Mouse (Mus musculus) forebrain, embryonic 16.5 days (tissue): ENCODE results near the gene 4930535I16Rik. TPM values are rescaled to one million over a fixed set of nuclear protein-coding genes. Genes with fewer than 3 reads are reported as not detected.
"Not testable (repeated sequence)": the region's sequence is repeated elsewhere in the genome, so short reads cannot be mapped to it uniquely, and the experiment has no call there.

Experiments
- ATAC-seq: fragments of 200-750 bp; cut with Nextera tagmentation; 2 replicates; pipeline ENCODE4 v1.8.0; 2017; ENCODE audit warnings: mild to moderate bottlenecking, moderate library complexity
- H3K27ac ChIP-seq: fragments of 300-500 bp; sonication (generic); 2 replicates; pipeline ENCODE4 v1.5.1; 2014; ENCODE audit warnings: low read length, control low read depth
- H3K27me3 ChIP-seq: fragments of 300-500 bp; sonication (generic); replicated peaks from 2 replicates; pipeline ENCODE4 v1.6.1; 2014; ENCODE audit warnings: low read length; ENCODE audit not compliant: control insufficient read depth, insufficient read depth
- H3K36me3 ChIP-seq: fragments of 300-500 bp; sonication (generic); 2 replicates; pipeline ENCODE4 v1.6.1; 2014; ENCODE audit not compliant: control insufficient read depth, insufficient read depth
- H3K4me1 ChIP-seq: fragments of 300-500 bp; sonication (generic); replicated peaks from 2 replicates; pipeline ENCODE4 v1.6.1; 2014; ENCODE audit warnings: low read length; ENCODE audit not compliant: control insufficient read depth, insufficient read depth
- H3K4me2 ChIP-seq: fragments of 300-500 bp; sonication (generic); 2 replicates; pipeline ENCODE4 v1.6.1; 2014; ENCODE audit warnings: mild to moderate bottlenecking, low read length, control low read depth
- H3K4me3 ChIP-seq: fragments of 300-500 bp; sonication (generic); replicated peaks from 2 replicates; pipeline ENCODE4 v1.5.1; 2014; ENCODE audit warnings: mild to moderate bottlenecking, low read length, control low read depth
- H3K9ac ChIP-seq: fragments of 300-500 bp; sonication (generic); replicated peaks from 2 replicates; pipeline ENCODE4 v1.6.1; 2014; ENCODE audit warnings: low read depth, low read length, control low read depth
- H3K9me3 ChIP-seq: fragments of 300-500 bp; sonication (generic); 2 replicates; pipeline ENCODE4 v1.6.1; 2016; ENCODE audit warnings: low read length; ENCODE audit not compliant: control insufficient read depth
- WGBS: fragments of 180-500 bp; shearing (Covaris S2); extraction: QIAGEN DNeasy Blood & Tissue Kit; methylation state at CpG from one replicate; pipeline ENCODE4 v1.1.7; 2014; 5-methylcytosine and 5-hydroxymethylcytosine counted together
- polyA plus RNA-seq: library from polyadenylated mRNA; unstranded; fragments of >200 nt; fragmentation: Nextera tagmentation; extraction: Ambion mirVana; gene quantifications from 2 replicates; pipeline ENCODE4 v1.2.1, GENCODE M21; 2015

Gene 4930535I16Rik
- polyA plus RNA-seq, 1 experiment from 2014 or later, result not detected

- no peaks in the 10 kb centered on the region for H3K4me1 ChIP-seq
- H3K4me2 ChIP-seq, result no peak overlapping the region
- 66% methylated on average over 5 of the region's 5 CpGs for WGBS
- no peaks in the 10 kb centered on the region for H3K27me3 ChIP-seq
- no peak overlapping the region for H3K27ac ChIP-seq
- no peak overlapping the region for H3K9ac ChIP-seq
- no peaks in the 10 kb centered on the region for H3K9me3 ChIP-seq
- no peak overlapping the region for H3K4me3 ChIP-seq
- ATAC-seq, result no peak
- H3K36me3 ChIP-seq, result no peaks in the 10 kb centered on the region
Observed at GRCm38 (mm10) chr4:123947149-123947548, 29.3 kb upstream of the 4930535I16Rik start.

GRCm38 (mm10) chr4:123946701-123947100 lies 28.9 kb upstream of the 4930535I16Rik start:
- no peak overlapping the region for H3K4me2 ChIP-seq
- H3K27me3 ChIP-seq, result no peaks in the 10 kb centered on the region
- no peaks in the 10 kb centered on the region for H3K36me3 ChIP-seq
- H3K4me3 ChIP-seq, result no peak overlapping the region
- WGBS, result 55% methylated on average over 4 of the region's 4 CpGs
- H3K9ac ChIP-seq, result no peak overlapping the region
- ATAC-seq, result no peak
- H3K9me3 ChIP-seq, result no peaks in the 10 kb centered on the region
- H3K4me1 ChIP-seq, result no peaks in the 10 kb centered on the region
- no peak overlapping the region for H3K27ac ChIP-seq

- H3K4me2 ChIP-seq, H3K4me3 ChIP-seq, H3K27ac ChIP-seq, ATAC-seq, H3K27me3 ChIP-seq, H3K4me1 ChIP-seq, H3K9ac ChIP-seq, H3K9me3 ChIP-seq: not testable (repeated sequence)
- peaks cover 13% of the 10 kb centered on the region for H3K36me3 ChIP-seq
- 82% methylated on average over 7 of the region's 7 CpGs for WGBS
Observed at GRCm38 (mm10) chr4:123940878-123941277, 23.1 kb upstream of the 4930535I16Rik start.

GRCm38 (mm10) chr4:123939838-123940237 lies 22.0 kb upstream of the 4930535I16Rik start:
- Histone ChIP-seq H3K9me3 (no peaks in the 10 kb centered on the region), H3K27me3 (no peaks in the 10 kb centered on the region), H3K4me3 (no peak overlapping the region), H3K9ac (no peak overlapping the region), H3K27ac (no peak overlapping the region), H3K36me3 (peaks cover 18% of the 10 kb centered on the region), H3K4me2 (no peak overlapping the region), H3K4me1 (no peaks in the 10 kb centered on the region)
- 0 out of 2 replicates have a peak, but pooled peaks have one; percentile 23 for ATAC-seq
- whole genome bisulfite sequencing, result 4% methylated on average over 4 of the region's 4 CpGs

- ATAC-seq, result no peak
- H3K27me3 ChIP-seq, result no peaks in the 10 kb centered on the region
- 89% methylated on average over 7 of the region's 7 CpGs for WGBS
- H3K9ac ChIP-seq, result no peak overlapping the region
- H3K36me3 ChIP-seq, result peaks cover 36% of the 10 kb centered on the region
- no peak overlapping the region for H3K27ac ChIP-seq
- no peak overlapping the region for H3K4me2 ChIP-seq
- no peaks in the 10 kb centered on the region for H3K9me3 ChIP-seq
- 0 out of 2 replicates have a peak, but pooled peaks cover 3% of the 10 kb centered on the region for H3K4me1 ChIP-seq
- no peak overlapping the region for H3K4me3 ChIP-seq
Observed at GRCm38 (mm10) chr4:123936059-123936458, 18.2 kb upstream of the 4930535I16Rik start.

- peaks cover 46% of the 10 kb centered on the region for H3K36me3 ChIP-seq
- H3K4me3 ChIP-seq, result no peak overlapping the region
- WGBS, result 72% methylated on average over 4 of the region's 4 CpGs
- no peaks in the 10 kb centered on the region for H3K27me3 ChIP-seq
- H3K4me1 ChIP-seq, result 0 out of 2 replicates have a peak, but pooled peaks cover 3% of the 10 kb centered on the region
- no peak overlapping the region for H3K27ac ChIP-seq
- ATAC-seq, result 0 out of 2 replicates have a peak, but pooled peaks have one; percentile 26
- H3K4me2 ChIP-seq, result no peak overlapping the region
- no peaks in the 10 kb centered on the region for H3K9me3 ChIP-seq
- no peak overlapping the region for H3K9ac ChIP-seq
Observed at GRCm38 (mm10) chr4:123934306-123934705, 16.5 kb upstream of the 4930535I16Rik start.

GRCm38 (mm10) chr4:123929994-123930393 lies 12.2 kb upstream of the 4930535I16Rik start:
- peaks cover 46% of the 10 kb centered on the region for H3K36me3 ChIP-seq
- 96% methylated on average over 4 of the region's 4 CpGs for WGBS
- H3K4me1 ChIP-seq, result 0 out of 2 replicates have a peak, but pooled peaks cover 3% of the 10 kb centered on the region
- ATAC-seq, result no peak
- no peak overlapping the region for H3K27ac ChIP-seq
- H3K27me3 ChIP-seq, result no peaks in the 10 kb centered on the region
- no peaks in the 10 kb centered on the region for H3K9me3 ChIP-seq
- no peak overlapping the region for H3K4me2 ChIP-seq
- H3K4me3 ChIP-seq, result no peak overlapping the region
- H3K9ac ChIP-seq, result no peak overlapping the region

- no peak overlapping the region for H3K27ac ChIP-seq
- H3K4me2 ChIP-seq, result no peak overlapping the region
- no peak overlapping the region for H3K9ac ChIP-seq
- no peaks in the 10 kb centered on the region for H3K27me3 ChIP-seq
- ATAC-seq, result no peak
- no peaks in the 10 kb centered on the region for H3K9me3 ChIP-seq
- no peak overlapping the region for H3K4me3 ChIP-seq
- no peaks in the 10 kb centered on the region for H3K4me1 ChIP-seq
- H3K36me3 ChIP-seq, result peaks cover 42% of the 10 kb centered on the region
Observed at GRCm38 (mm10) chr4:123927961-123928360, 10.1 kb upstream of the 4930535I16Rik start.

- ATAC-seq, result no peak
- H3K4me3 ChIP-seq, result no peak overlapping the region
- no peak overlapping the region for H3K9ac ChIP-seq
- no peaks in the 10 kb centered on the region for H3K9me3 ChIP-seq
- WGBS, result 93% methylated on average over 4 of the region's 4 CpGs
- no peaks in the 10 kb centered on the region for H3K27me3 ChIP-seq
- peaks cover 15% of the 10 kb centered on the region for H3K4me1 ChIP-seq
- peaks cover 21% of the 10 kb centered on the region for H3K36me3 ChIP-seq
- no peak overlapping the region for H3K27ac ChIP-seq
- no peak overlapping the region for H3K4me2 ChIP-seq
Observed at GRCm38 (mm10) chr4:123921055-123921565, 3.3 kb upstream of the 4930535I16Rik start.

GRCm38 (mm10) chr4:123918851-123919250 lies 1.0 kb upstream of the 4930535I16Rik start:
- Histone ChIP-seq H3K27ac (no peak overlapping the region), H3K4me3 (peak overlapping the region; percentile 98), H3K36me3 (peaks cover 8% of the 10 kb centered on the region), H3K4me1 (peaks cover 20% of the 10 kb centered on the region), H3K4me2 (peak overlapping the region; percentile 93), H3K9me3 (no peaks in the 10 kb centered on the region), H3K27me3 (no peaks in the 10 kb centered on the region), H3K9ac (no peak overlapping the region)
- WGBS, result 43% methylated on average over 2 of the region's 2 CpGs
- no peak for ATAC-seq
